Mouse (Mus musculus) cerebellum, postnatal 36 days (tissue): ENCODE measurements at regions not wholly inside any gene's neighbourhood (a gene's known extent, or its start where the extent isn't known, plus 50 kb on each side); places are given as distances from the start of the nearest gene placed in this dataset.

Source experiments
- DNase-seq, 2 experiments: peaks; one replicate each; pipeline ENCODE4 v3.0.0; 2021 to 2022; ENCODE audit warnings: mixed read lengths in 2 of 2

GRCm38 (mm10) chr13:102522080-102522479 is 171.3 kb upstream of the Cd180 start:
- DNase-seq = no peak

DNA sequence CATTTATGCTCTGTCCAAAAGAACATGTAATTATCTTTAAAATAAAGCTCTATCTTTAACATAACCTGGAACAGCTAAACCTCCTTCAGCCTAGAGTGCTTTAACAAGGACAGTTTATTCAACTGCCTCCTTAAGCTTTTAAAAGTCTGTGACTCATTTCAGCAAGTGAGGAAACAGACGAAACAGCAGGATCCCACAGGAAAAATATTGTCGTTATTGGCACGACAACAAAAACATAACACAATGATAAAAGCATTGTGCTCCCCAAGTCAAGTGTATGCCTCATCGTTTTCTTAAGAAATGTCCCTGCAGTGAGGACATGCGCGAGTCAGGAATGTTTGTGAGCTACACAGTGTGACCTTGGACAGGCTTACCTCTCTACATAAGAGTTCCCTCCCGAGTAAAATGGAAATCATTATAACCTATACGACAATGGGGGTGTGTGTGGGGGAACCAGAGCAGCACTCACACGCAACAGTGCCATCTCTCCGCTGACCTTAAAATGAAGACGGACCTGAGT is 166.7 kb upstream of the Cd180 start:
- DNase-seq = no peak

DNA sequence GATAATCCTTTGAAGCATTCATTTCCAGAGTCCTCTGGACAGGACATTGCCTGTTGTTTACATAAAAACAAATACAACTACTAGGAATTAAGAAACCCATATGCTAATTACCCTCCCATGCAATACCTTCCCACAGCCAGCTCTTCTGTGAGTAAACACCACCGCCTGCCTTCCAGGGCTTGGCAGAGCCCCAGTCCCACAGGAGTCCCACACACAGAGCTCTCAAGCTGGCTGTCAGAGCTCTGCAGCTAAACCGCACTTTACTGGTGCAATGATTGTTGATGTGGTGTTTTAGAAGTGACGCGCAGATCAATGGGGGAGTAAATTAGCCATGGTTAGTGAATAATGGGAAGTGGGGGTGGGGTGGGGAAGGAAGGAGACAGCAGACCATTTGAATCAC is 159.6 kb upstream of the Cd180 start:
- DNase-seq = peak in 1 of 2 experiments; percentile 6

GRCm38 (mm10) chr13:102537424-102538242 is 155.7 kb upstream of the Cd180 start:
- DNase-seq = no peak

DNA sequence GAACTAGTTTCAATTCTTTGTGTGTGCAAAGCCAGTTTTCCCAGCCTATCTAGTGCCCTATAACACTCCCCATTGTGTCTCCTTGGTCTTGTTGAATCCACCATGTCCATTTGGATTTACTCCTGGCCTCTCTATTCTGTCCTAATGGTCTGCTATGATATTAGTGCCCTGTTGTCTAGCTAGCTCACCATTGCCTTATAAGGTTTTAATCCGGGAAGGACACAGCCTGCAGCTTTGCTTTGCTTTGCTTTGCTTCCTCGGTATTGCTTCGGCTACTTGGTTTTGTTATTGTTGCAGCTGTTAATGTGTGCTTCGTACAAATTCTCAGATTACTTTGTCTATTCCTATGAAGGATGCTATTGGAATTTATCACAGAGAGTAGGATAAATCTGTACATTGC is 152.9 kb upstream of the Cd180 start:
- DNase-seq = no peak

- DNase-seq = no peak
Measured at GRCm38 (mm10) chr13:102544359-102545165, 148.8 kb upstream of the Cd180 start.

DNA sequence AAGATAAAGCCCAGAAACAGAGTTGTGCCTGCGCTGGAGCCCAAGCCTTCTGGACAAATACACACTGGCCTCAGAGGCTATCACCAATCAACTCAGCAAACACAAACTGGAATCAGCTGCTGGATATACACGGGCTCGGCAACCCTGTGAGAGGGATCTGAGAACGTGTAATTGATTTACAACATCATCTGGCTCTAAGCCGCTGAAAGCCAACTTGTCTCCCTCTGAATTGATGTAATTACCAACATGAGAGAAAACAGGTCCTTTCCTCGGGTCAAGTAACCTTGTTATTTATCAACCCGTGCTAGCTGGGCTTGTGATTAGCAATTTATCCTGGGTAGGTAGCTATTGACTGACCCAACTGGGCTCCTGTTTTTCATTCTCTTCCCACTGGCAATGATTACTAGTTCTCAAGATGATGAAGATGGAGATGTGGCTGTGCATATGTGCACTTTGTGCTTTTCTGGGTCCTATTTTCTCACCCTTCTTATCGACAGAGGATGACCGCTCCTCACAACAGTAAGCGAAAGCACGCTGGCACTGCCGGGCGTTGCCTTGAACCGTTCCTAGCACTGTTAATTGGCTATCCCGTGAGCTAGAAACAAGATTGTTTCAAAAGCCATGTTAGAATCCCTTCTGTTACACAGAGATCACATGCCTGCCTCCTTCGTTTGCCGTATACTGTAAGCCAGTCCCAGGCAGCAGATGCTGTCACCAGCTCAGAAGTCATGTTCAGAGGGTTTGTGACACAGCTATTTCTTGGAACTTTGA is 147.3 kb upstream of the Cd180 start:
- no peak for DNase-seq

GRCm38 (mm10) chr13:102548252-102548651 is 145.1 kb upstream of the Cd180 start:
- DNase-seq = no peak

DNA sequence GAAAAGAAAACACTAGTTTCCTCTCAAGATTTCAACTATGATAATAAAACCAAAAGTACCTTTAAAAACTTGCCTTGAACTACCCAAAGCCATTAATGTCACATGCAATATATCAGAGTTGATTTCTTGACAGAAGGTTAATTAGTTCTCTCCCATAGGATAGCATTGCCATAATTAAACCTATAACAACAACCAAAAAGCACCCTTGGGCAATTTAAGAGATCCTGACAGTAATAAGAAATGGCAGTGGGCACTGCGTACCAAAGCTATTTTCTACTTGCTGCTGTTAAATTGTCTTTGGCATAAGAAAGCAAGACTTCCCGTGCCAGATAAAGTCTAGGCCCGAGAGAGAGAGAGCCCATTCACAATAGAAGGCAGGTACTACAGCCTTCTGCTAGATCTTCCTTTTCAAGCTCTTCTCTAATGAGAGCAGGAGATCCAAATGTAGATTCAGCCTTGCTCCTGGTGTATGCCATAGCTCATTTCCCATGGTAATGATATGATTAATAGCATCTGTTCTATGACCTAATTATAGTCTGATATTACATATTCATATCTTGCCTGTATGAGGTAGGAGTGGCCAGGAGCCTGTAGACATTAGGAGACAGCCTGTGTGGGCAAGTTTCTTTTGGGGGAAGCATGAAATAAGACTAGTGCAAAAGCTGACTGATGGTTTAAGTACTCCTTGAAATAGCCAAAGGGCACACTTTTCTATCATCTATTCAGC is 126.3 kb upstream of the Cd180 start:
- DNase-seq = no peak

- DNase-seq = no peak
Measured at GRCm38 (mm10) chr13:102569580-102569979, 123.8 kb upstream of the Cd180 start.

DNA sequence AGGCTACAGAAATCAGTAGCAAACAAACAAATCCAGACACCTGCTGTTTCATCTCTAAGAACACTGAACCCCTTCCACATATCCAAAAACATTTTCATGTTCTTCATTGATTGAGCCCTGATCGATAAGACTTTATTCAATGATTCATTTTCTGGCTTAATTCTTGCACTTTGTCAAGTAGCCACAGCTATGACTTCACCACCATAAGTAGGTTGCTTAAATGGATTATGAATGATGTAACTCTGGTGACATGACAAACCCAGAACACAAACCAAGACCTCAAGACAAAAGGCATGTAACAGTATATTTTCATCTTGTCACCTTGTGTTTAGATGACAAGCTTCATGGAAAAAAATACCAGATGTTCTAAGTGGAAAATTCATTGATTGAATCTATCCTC is 123.1 kb upstream of the Cd180 start:
- no peak for DNase-seq

DNA sequence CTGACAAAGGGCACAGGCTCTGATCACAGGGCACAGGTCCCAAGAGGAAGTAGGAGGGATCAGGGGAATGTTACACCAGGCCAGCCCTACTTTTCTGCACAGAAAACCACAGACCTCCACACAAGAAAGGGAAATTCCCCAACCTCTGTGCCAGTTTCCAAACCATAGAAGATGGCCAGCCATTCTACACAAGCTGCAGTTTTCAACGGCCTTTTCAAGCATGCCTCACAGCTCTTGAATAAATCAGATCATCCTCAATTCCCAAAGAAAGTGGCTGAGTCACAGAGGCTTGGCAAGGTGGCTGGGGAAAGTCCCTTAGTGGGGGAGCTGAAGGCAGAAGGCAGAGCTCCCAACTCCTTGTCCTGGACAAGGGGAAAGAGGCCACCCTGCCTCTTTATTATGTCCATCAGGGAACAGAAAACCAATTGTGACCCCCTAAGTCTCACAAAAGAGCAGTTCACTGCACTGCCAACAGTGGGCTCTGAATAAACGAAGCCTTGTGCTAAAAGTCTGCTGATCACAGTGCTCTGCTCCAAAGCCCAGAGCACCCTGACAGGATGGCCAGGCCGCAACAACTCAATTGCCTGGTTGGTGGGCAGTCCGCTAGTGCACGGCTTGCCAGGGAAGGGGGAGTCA is 120.0 kb upstream of the Cd180 start:
- peak in 1 of 2 experiments; percentile 11 for DNase-seq

DNA sequence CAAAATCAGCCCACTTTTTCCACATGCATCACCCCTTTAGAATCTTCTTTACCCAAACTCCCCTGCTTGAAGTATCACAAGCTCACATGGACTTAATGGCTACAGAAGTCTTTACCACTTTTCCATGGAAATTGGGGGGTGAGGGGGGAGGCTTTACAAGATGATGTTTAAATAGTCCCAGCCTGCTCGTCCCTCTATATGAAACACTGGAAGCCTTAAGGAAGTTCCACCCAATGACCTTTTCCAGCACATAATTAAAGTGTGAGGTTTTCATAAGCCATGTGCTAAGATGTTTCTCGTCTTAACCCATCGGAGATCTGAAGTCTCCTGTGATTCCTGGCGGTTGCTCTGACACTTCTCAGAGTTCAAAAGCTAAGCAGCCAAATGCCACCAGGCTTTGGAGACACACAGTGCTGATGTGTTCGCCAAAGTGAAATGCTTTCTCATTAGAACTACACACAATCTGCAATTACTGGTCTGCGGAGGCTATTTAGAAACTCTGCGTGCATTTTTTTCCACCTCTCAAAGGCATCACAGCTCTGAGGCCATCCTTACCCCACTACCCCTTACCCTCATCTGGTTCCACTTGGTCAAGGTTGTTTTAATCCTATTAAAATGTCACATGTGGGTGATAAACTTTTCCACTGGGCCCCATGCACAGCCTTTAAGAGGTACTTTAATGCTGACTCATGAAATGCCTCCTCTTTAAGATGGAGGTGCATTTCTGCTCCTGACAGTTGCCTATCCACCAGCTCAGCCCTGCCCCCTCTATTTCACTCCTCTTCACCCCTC is 116.3 kb upstream of the Cd180 start:
- no peak for DNase-seq

- no peak for DNase-seq
Measured at GRCm38 (mm10) chr13:102578811-102579210, 114.5 kb upstream of the Cd180 start.

DNA sequence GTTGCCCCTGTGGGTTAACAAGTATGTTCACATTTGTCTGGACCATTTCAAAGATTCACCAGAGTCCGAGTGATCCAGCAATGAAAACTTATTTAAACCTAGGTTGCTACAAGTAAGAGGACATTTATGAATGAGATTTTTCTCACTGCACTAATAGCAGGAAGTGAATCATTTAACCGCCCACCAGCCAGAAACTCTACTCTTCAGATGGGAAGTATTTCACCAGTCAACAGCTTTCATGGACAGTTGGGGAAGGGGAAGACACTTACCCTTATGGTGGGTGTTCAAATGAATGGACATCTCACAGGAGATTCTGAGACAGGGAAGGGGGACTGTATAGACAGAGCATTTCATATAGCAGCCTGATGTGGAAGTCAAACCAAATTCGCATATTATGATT is 113.7 kb upstream of the Cd180 start:
- DNase-seq = no peak

- no peak for DNase-seq
Measured at GRCm38 (mm10) chr13:102583984-102584645, 109.2 kb upstream of the Cd180 start.

DNA sequence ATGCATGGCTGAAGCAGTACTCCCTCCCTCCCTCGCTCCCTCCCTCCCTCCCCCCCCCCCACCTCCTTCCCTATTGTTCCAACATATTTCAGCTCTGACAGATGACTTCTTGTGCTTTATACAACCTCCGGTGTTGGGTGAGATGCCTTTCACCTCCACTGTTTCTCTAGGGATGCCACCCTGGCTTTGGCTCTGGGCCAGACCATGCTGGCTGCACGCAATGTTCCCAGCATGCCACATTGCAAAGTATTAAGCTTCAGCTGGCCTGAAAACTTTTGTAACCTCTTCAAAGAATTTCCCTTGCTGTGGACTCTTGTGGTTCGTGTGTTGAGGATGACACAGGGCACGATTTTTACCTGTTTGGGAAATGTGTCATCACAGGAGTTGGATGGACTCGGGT is 107.1 kb upstream of the Cd180 start:
- DNase-seq = no peak

- DNase-seq = no peak
Measured at GRCm38 (mm10) chr13:102589680-102590435, 103.5 kb upstream of the Cd180 start.

DNA sequence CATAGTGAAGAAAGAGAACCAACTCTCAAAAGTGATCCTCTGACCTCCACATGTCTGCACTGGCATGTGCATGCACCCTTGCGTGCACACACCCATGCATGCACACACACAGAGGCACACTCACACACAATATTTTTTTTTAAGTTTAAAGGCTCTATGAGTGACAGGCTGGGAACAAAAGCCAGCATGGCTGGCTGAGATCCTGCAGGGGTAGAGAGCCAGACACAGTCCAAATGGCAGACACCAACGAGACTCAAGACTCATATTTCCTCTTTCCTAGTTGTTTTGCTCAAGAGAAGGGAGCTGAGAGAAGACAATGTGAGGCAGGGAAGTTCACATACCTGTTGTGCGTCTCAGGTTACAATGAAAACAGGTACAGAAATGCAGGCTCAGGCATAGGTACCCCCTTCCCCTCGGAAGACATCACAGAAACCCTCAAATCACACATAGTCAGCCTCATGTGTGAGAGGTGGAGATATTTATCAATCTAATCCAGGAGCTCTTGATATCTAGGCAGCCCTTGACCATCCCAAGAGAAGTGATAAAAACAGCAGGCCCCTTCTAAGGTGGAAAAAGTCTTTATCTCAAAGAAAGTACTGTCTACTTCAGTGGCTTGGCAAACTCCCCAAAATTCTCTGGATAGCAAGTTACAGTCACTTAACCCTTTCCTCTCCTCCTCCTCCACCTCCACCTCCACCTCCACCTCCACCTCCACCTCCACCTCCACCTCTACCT is 101.4 kb upstream of the Cd180 start:
- DNase-seq = no peak
